Mouse (Mus musculus): ENCODE measurements around the gene Gm45785.

- TF ChIP-seq CTCF (IDR thresholded peaks at IDR 0.05) (no peak), EP300 (IDR thresholded peaks at IDR 0.05) (no peak)
Observed at GRCm38 (mm10) chr7:140821305-140821652, 34.9 kb downstream of the Gm45785 start.

Data from lung, postnatal 0 days (tissue).